Mouse (Mus musculus): ENCODE results near the gene Macf1.

Gene Macf1

DNA sequence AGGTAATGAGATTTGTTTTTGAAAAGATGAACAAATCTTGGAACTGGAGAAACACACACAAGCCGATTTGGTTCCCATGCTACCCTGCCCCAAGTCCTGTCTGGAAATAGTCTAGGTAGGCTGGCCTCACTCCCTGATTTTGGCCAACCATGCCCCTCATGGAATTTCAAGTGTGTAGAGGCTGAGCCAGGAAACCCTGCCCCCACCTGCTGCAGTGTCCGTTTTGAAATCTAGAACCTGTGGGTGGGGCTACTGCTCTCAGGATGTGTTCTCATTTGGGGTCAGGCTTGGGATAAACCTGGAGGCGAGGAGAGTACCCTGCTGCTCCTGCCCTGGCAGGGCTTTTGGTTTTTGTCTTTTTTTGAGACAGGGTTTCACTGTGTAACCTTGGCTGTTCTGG lies 375.9 kb downstream of the Macf1 start:
- no peak for DNase-seq (ENCODE audit: low read depth, low spot score)

DNA sequence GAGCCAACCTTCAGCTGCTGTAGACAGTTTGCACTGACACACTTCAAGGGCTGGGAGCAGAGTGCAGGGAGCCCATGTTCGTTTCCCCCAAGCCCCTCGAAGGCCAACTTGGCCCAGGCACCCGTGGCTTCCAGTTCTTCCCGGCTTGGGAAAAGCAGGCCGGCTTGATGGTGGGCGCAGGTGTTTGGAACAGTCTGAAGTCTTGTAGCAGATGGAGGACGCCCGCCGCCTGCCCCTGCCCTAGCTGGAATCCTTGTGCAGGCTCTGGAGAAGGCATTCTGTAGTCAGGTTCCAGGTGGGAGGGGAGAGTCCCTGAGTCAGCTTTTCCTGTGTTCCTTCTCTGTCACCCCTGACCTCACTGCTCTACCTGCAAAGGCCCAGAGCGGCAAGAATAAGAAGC lies 377.2 kb downstream of the Macf1 start:
- no peak for DNase-seq (ENCODE audit: low read depth, low spot score)

DNA sequence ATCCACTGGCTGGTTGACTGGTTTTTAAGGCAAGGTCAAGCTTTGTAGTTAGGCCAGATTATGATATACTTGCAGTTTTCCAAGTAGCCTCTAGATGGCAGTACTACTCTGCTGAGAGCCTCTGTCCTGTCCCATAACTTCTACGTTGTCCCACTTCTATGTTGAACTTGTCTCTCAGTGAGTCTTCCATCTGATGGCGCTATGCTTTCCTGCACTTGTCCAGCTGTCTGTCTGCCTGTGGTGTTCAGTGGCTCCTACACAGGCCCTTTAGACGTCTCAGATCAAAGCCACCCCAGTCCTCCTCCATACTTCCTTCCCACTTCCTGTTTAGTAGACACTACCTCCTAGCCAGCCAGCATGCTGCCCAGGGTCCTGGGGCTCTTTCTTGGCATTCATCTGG lies 378.4 kb downstream of the Macf1 start:
- DNase-seq (ENCODE audit: low read depth, low spot score) = peak; percentile 75

All from ES-CJ7 (cell line).